Mouse (Mus musculus) spleen, postnatal 0 days (tissue): ENCODE measurements around the gene Vill. TPM values are rescaled to one million over a fixed set of nuclear protein-coding genes. Genes with fewer than 3 reads are reported as not detected.

Experiments used
- polyA plus RNA-seq: library from polyadenylated mRNA; unstranded; fragments of >200 nt; fragmentation: Nextera tagmentation; extraction: Ambion mirVana; gene quantifications from 2 replicates; pipeline ENCODE4 v1.2.1, GENCODE M21; 2015

Vill gene
- polyA plus RNA-seq, result 10.3 and 11.9 TPM in 2 replicates

DNA sequence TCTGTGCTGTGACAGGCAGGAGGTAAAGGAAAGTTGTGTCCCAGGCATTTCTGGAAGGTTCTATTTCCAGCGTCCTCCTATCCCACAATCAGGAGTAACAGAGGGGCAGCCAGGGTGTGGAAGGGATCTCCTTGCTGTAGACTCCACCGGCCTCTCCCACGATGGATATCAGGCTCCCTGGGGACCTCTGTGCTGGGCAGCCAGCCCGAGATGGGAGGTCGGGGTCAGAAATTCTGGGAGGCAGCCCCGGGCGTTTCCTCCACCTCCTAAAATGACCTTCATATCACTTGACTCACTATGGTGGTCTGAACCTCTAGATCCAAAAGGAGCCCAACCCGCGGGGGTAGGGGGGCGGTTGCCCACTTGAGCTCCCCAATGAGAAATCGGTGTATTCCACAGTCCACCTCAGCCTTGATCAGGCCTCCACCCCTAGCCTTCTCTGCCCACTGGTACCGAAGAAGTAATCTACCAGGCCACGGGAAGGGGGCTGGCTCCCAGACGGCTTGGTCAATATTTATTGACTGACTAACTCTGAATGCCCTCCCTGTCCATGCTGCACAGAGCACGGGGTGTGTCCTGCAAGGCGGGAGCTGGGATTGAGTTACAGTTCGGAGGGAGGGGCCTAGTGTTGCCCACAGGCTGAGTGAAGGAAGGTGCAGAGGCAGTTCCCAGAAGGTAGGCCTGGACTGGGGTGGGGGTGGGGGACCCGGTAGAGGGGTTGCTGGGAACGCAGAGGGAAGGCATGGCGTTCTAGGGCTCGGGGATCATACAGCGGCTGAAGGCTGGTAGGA lies at the start of gene Vill:
Gene Vill (plus strand): TSS at position 625 of the 791 bp plus-strand sequence.

DNA sequence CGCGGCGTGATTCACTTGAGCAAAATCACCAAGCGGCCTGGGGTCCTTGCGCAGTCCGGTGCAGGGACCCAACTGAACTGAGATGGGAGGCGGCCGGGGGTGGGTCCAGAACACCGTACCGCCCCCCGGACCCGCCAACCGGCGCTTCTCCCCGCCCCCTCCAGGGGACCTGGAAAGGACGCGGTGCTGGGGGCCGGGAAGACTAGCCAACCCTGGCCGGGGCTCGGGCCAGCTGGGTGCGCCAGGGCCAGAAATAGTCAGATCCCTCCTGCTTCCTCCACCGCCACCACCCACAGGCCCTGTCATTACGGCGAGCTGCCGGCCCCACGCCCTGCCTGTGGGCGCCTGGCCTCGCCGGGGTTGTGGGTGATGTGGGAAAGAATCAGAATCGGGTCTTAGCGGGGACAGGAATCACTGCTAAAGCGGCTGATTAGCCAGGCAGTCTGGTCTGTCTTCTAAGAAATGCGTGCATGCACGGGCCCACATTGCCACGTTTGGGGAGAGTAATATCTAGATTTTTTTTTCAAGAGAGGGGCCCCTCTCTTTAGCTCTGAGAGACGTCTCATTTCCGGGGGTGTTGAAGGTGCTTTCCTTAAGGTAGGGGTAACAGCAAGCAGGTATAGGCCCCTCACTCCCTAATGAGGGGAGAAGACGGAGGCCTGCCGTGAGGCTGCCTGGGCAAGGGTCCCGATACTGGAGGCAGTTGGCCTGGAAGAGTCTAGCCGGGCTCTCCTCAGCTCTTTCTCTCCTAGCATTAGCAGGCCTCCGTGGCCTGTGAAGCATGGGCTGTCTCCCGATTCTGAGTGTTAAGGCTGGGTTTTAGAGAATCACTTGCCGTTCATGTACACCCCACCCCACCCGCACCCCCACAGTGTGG lies 41.1 kb downstream of the Vill start, which contains the start of gene Plcd1:
Gene Plcd1 (minus strand): TSS at position 84 of the 877 bp plus-strand sequence.

DNA sequence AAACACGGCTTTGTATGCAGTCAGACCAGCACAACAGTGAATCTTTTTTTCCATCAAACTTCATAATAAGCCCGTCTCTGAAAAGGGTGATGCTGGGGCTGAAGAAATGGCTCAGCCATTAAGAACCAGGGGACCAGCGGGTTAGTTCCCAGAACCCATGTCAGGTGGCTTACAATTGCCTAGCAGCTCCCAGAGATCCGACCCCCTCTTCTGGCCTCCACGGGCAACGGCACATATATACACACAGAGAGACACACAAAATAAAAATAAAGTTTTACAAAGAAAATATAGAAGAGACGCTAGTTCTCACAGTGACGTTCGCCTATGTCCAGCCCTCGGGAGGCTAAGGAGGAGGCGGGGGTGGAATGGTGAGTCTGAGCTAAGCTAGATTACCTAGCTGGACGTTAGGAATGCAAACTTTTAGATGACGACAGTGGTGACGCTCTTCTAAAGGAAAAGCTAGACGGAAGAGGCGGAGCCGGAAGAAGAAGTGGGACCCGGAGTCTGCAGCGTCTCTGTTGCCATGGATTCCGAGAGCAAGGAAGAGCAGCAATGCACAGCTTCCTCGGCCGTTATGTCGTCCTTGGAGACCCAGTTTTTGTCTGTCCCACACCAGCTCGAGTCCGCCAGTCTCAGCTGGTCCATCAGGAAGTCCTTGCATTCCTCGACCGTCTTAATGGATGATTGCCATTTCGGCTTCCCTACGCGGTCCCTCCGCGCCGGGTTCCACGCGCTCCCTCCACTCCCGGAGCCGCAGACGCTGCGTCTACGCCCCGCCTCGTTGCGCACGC lies 49.6 kb downstream of the Vill start, which contains the start of gene Dlec1:
Gene Dlec1 (plus strand): TSS at position 487 of the 791 bp plus-strand sequence.

Other genes starting within 250 kb of the Vill start
- 7.0 and 10.3 TPM in 2 replicates for gene Ctdspl, start 126.3 kb upstream of the Vill start, polyA plus RNA-seq
- gene Plcd1, start 40.7 kb downstream of the Vill start, polyA plus RNA-seq, result 4.3 and 6.7 TPM in 2 replicates
- gene Dlec1, start 49.7 kb downstream of the Vill start, polyA plus RNA-seq, result 0.06 and 0.11 TPM in 2 replicates
- gene Acaa1b, start 104.3 kb downstream of the Vill start, polyA plus RNA-seq, result 0.51 and 0.79 TPM in 2 replicates
- gene Gm47289, start 106.4 kb downstream of the Vill start, polyA plus RNA-seq, result not detected in 2 replicates
- not detected in 2 replicates for gene Slc22a13, start 156.3 kb downstream of the Vill start, polyA plus RNA-seq